Mouse (Mus musculus) C2C12 (cell line): ENCODE data around the gene Tmod4.

ENCODE experiments used
- CTCF ChIP-seq: IDR thresholded peaks from one replicate; pipeline ENCODE4 v1.5.1; 2011; ENCODE audit not compliant: control insufficient read depth, insufficient read depth, insufficient read length
- MAX ChIP-seq: IDR thresholded peaks from one replicate; pipeline ENCODE4 v1.6.1; 2011; ENCODE audit warnings: mild to moderate bottlenecking, control low read depth
- MYOG ChIP-seq: IDR thresholded peaks from one replicate; pipeline ENCODE4 v1.6.1; 2011; ENCODE audit not compliant: control insufficient read depth, insufficient read length; ENCODE audit errors: extremely low read depth
- USF1 ChIP-seq: IDR thresholded peaks from one replicate; pipeline ENCODE4 v1.6.1; 2011; ENCODE audit warnings: low read depth, mild to moderate bottlenecking, control low read depth, moderate library complexity

GRCm38 (mm10) chr3:95110911-95111726 lies 13.2 kb upstream of the Tmod4 start, which contains the start of gene Vps72:
- no peak for TF ChIP-seq CTCF
- TF ChIP-seq USF1 = no peak
- TF ChIP-seq MAX = no peak
- TF ChIP-seq MYOG = no peak
